Mouse (Mus musculus): Measurements from ENCODE around the gene Dennd2c.

DNA sequence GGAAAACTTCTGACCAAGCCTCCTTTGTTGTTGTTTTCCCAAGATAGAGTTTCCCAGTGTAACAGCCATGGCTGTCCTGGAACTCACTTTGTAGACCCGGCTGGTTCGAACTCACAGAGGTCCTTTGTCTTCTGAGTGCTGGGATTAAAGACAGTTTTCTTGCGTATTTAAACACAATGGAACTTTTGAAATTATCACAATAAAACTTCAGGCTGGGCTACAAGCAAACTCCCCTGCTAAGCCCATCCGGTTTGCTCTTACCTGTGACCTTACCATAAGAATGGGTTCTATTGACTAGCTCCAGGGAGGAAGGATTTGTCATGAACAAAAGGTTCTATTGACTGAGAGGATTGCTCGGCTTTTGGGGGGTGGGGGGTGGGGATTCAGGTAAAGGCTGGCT lies 105.3 kb downstream of the Dennd2c start:
- TF ChIP-seq POLR2A (IDR thresholded peaks at IDR 0.05; ENCODE audit: insufficient read depth, low read depth, low read length): no peak
- no peak for TF ChIP-seq CTCF (IDR thresholded peaks at IDR 0.05; ENCODE audit: insufficient read depth, low read depth, low read length)
